Mouse (Mus musculus): ENCODE results near the gene Spon1.

Gene Spon1

DNA sequence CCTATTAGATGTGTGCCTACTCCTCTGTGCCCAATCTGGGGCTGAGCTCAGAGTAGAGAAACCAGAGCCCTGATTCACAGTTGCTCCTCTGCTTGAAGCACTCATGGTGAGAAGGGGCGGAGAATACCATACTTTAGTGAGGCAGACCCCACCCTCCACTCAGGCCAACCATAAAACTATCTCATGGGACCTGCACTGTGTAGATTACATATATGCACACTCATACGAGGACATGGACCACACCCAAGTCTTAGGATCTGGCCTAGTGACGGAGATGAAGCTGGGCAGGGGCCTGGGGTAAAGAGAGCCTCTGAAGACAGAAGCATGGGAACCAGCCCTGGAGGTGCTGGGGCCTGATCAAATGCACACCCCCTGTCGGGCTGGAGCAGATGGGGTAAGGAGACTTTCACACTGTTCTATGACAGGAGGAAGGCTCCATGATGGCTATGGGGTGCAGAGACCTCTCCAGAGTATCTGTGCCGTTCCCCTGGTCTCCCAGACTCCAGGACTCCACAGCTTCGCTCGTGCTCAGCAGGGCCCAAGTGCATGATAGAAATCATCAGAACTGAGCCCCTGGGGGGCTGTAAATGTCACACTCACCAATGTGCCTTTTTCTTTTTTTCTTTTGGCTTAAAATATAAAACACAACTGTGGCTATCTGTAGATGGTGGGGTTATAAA is 232.0 kb downstream of the Spon1 start:
- no peak for DNase-seq (ENCODE audit: extremely low read depth, low read depth)

GRCm38 (mm10) chr7:114004171-114004570 is 238.4 kb downstream of the Spon1 start:
- DNase-seq (ENCODE audit: extremely low read depth, low read depth): no peak

GRCm38 (mm10) chr7:114005499-114005898 is 239.7 kb downstream of the Spon1 start:
- no peak for DNase-seq (ENCODE audit: extremely low read depth, low read depth)

- no peak for DNase-seq (ENCODE audit: extremely low read depth, low read depth)
Observed at GRCm38 (mm10) chr7:114006456-114006855, 240.7 kb downstream of the Spon1 start.

DNA sequence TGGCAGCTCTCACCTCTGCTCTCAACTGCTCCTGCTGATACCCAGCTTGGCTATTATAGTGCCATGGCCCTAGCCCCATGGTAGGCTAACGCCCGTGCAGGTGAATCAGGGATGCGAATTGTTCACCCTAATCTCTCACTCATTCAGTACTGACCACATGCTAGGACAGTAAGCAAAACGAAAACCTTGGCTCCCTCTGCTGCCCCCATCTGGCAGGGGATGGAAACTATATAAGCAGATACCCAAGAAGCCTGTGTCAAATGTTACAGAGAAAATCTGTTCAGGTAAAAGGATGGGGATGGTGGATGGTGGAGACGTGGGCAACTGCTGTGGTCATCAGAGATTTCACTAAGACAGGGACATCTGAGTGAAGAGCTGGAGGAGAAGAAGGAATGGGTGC is 241.8 kb downstream of the Spon1 start:
- no peak for DNase-seq (ENCODE audit: extremely low read depth, low read depth)

DNA sequence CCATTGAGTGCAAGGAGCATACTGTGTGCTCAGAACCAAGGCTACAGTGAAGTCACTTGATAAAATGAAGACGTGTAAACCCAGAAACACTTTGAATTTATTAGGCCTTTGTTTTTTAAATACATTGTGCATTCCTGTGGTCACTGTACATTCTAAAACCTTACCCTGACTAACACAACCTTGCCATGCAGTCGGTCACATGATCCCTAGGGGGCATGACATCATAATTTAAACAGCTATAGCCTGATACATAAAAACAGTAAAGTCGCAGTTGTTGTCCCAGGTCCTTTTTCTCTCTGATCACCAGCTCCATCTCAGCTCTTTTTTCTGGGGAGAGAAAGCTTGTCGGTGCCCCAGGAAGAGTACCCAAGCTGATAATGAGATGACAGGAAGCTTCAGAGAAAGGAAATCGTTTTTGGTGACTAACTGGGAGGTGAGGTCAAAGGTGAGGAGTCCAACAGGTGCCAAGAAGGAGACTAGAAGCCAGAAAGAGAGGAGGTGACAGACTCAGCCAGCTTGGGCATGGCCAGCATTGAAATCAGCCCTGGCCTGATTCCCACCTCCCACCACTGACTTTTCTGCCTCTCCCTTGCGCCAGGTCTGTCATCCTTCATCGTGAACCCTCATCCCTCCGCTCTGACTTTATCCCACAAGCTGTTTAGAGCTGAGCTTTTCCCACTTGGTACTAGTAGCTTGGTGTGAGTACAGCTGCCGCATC is 246.1 kb downstream of the Spon1 start:
- no peak for DNase-seq (ENCODE audit: extremely low read depth, low read depth)

DNA sequence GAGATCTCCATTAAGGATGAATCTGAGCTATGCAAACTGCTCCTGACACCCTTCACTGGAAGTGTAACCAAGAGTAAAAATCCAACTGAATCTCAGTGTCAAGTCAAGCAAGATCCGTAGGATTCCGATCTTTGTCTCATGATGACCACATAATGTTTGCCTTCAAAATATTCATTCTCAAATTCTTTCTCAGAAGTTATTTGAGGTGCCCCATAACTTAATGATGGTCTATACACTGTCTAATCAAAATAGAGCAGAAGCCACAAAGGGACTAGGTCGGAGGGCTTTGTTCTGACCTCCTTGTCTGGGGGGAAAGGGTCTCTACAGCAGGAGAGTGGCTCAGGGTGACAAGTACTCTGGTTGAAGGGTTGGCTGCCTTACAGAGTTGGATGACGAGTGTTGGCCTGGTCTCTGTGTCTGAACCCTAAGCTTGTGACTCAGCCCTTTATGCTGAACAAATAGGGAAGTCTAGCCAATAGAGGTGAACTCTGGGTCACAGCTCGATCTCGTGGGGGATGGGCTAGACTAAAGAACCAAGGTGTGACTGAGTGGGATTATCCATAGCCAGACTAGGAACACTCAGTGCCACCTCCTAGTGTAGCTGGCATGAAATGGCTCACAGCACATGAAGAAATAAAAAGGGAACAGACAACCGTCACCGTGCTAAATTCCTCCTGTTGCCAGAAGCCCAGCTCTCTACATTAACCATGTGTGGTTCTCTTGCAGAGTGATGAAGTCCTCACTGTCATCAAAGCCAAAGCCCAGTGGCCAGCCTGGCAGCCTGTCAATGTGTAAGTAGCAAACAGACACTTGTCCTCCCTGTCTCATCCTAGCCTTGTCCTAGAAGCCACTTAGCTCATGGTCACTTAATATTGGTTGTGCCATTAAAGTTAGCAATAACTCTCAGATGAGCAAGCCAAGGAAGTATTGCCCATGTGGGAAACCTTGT is 250.5 kb downstream of the Spon1 start:
- no peak for DNase-seq (ENCODE audit: extremely low read depth, low read depth)

DNA sequence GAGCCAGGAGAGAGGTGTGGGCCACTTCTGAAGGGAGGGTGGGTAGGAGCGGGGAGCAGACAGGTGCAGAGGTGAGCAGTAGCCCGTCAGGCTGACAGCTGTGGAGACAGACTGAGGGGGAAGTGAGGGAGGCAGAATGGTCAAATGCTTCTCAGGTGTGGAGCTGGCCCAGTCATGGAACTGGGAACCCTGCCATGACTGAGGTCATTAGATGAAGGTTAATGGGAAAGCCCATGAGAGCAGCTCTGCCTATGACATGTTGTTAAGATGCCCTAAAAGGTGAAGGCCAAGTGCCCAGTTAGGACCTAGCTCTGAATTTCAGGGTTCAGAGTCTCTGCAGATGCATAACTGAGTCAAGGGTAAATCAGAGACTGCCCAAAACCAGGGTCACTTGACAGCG is 253.1 kb downstream of the Spon1 start:
- no peak for DNase-seq (ENCODE audit: extremely low read depth, low read depth)

DNA sequence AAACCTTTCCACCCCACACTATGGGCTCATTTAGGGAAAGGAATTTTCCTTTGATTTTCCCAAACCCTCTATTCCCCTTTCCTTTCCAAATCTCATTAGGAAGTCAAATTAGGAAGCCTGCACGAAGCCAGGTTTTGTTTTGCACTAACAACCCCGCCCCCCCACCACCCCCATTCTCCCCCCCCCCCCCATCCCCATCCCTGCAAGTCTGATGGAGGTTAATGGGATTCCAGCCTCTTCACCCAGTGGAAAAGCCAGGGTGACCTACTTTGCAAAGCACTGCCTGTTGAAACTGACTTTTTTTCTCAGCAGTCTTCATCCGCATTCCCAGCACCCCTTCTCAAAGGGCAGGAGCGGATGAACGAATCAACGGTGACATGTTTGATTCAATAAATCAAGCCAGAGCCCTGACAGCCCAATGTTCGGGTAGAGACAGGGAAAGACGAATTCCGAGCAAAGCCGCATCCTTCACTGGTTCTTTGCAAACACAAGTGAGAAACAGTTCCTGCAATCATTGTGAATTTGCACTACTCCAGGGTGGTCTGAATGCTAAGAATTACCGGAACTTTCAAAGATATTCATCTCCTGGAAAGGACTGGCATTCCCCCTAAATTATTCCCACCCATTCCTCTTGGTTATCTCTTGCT is 254.4 kb downstream of the Spon1 start:
- no peak for DNase-seq (ENCODE audit: extremely low read depth, low read depth)

DNA sequence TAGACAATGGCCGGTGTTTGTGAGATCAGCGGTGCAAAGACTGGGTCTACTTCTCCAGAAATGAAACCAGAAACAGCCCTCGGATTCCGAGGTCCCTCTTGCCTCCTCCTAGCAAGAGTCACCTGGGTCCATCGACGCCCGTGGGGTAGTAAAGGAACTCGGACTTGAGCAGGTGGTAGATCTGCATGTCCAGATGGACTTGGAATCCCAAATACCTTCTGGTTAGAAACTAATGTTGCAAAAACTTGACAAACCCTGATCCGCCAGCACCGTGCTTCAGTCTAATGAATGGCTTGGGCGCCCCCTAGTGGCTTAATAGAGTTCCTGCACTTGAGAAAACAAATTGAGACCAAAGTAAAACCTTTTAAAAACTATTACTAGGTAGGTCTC is 254.9 kb downstream of the Spon1 start:
- peak; percentile 16 for DNase-seq (ENCODE audit: extremely low read depth, low read depth)

DNA sequence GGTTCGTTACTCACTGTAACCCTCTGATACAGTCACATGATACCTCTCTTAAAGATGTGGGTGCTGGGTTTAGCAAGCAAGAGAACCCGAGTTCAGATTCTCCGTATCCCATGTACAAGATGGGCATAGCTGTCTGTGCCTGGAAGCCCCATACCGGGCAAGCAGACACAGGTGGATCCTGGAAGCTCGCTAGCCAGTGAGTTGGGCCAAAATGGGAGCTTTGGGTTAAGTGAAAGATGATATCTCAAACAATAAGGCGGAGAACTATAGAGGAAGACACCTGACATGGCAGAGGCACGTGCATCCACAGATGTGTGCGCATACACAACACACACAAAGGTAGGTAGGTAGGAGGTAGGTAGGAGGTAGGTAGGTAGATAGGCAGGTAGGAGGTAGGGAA is 261.1 kb downstream of the Spon1 start:
- no peak for DNase-seq (ENCODE audit: extremely low read depth, low read depth)

DNA sequence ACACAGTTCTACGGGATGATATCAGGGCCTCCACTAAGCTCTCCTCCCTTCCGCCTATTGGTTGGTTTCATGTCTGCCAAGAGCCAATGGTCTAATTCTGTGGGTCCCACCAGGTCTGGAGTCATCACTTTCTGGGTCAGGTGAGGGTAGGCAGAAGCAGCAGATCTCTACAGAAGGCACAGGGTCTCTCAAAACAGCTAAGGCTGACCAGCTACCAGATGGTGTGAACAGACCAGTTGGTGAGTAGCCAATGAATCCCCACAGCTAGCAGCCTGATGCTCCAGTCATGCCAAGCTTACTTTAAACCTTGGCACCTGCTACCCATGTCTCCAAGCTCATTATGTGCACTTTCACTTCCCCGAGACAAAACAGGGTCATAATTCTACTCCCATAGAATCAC is 261.6 kb downstream of the Spon1 start:
- no peak for DNase-seq (ENCODE audit: extremely low read depth, low read depth)

DNA sequence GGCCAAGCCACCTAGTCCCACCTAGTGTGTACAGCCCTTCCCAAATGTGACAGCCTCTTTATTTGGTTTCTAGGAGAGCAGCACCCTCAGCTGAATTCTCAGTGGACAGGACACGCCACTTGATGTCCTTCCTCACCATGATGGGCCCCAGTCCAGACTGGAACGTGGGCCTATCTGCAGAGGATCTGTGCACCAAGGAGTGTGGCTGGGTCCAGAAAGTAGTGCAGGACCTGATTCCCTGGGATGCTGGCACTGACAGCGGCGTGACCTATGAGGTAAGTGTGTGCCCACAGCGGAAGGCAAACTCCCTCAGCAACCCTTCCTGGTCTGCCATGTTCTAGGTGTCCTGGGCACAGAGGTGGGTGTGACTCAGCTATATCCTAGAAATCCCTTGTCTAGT is 263.0 kb downstream of the Spon1 start:
- no peak for DNase-seq (ENCODE audit: extremely low read depth, low read depth)

GRCm38 (mm10) chr7:114029596-114029995 is 263.8 kb downstream of the Spon1 start:
- no peak for DNase-seq (ENCODE audit: extremely low read depth, low read depth)

GRCm38 (mm10) chr7:114037237-114037636 is 271.4 kb downstream of the Spon1 start:
- DNase-seq (ENCODE audit: extremely low read depth, low read depth): no peak

- no peak for DNase-seq (ENCODE audit: extremely low read depth, low read depth)
Observed at GRCm38 (mm10) chr7:114041349-114041748, 275.6 kb downstream of the Spon1 start.

DNA sequence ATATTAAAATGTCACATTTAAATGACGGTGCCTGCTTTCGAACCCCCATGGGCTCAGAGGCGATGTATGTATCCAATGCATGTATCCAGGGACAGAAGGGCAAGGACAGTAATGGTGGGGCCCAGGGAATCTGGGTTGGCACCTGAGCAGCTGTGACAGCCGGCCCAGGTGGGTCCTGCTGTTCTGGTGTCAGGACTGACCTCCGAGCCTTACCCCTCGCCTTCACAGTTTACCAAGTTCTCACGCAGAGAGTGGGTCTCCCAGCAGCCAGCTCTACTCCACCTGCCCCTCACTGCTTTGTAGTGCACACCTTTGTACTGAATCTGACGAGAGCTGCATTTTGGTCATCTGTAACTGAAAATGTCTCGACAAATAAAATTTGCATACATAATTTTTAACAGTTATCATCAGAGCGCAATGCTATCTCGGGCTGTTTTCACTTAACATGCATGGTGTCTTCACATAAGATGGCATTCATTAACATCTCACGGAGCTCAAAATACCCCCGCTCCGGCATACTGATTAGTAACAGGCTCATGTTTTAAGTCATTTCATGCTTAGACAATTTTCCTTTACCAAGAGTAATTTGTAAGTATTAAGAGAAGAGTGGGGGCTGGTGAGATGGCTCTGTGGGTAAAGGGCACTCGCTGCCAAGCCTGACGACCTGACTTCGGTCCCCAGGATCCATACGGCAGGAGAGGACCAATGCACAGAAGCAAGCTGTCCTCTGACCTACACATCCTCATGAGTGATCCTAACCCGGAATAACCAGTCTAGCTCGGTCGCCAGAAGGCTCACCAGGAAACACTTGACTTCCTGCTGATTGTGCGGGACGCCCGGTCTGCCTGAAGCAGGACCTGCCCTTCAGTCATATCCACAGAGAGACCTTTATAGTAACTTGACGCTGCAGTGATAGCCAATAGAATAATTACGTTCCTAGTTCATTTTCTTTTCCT is 277.5 kb downstream of the Spon1 start:
- peak; percentile 2 for DNase-seq (ENCODE audit: extremely low read depth, low read depth)

DNA sequence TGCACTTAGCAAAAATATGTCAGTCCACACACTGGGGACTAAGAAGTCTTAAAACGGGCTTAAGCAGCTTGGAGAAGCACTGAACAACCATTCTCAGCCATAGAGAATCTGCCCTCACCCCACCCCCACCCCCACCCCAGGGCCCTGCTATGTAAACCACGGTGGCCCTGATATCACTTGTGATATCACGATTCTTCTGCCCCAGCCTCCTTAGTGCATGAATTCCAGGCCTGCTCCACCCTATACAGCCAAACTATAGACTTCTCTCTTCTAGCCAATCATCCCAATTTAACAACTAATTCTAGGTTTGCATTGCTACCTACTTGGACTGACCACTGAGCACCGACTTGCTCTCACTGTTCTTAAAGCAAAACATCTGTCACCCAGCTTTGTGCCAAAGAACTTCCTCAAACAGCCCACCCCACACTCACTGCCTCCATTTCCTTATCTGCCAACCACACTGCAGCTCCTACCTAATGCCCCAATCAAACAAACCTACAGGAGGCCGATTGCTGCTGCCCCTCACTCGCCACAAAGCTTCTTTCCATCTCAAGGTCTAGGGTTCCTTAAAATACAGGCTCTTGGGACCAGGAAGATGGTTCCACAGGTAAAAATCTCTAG is 278.2 kb downstream of the Spon1 start:
- peak; percentile 41 for DNase-seq (ENCODE audit: extremely low read depth, low read depth)

- no peak for DNase-seq (ENCODE audit: extremely low read depth, low read depth)
Observed at GRCm38 (mm10) chr7:114045814-114046213, 280.0 kb downstream of the Spon1 start.

GRCm38 (mm10) chr7:114053720-114054119 is 287.9 kb downstream of the Spon1 start:
- DNase-seq (ENCODE audit: extremely low read depth, low read depth): no peak

Data from MEL-GATA-1-ER (cell line).